Mouse (Mus musculus) thymus, postnatal 0 days (tissue): ENCODE measurements around the gene Kxd1. TPM values are rescaled to one million over a fixed set of nuclear protein-coding genes. Genes with fewer than 3 reads are reported as not detected.

Experiments used
- DNase-seq: peaks from one replicate; pipeline ENCODE4 v3.0.0-alpha.2; 2015; ENCODE audit warnings: low spot score
- polyA plus RNA-seq: library from polyadenylated mRNA; unstranded; fragments of >200 nt; fragmentation: Nextera tagmentation; extraction: Ambion mirVana; gene quantifications from 2 replicates; pipeline ENCODE4 v1.2.1, GENCODE M21; 2015

Gene Kxd1
- polyA plus RNA-seq, 1 experiment from 2014 or later: 68.6 TPM

GRCm38 (mm10) chr8:70495001-70495770, 32.6 kb downstream of the Kxd1 start:
- DNase-seq: no peak

- no peak for DNase-seq
Measured at GRCm38 (mm10) chr8:70494416-70494945, 33.3 kb downstream of the Kxd1 start.

GRCm38 (mm10) chr8:70493692-70494415, 33.9 kb downstream of the Kxd1 start:
- no peak for DNase-seq

GRCm38 (mm10) chr8:70492664-70493640, 34.8 kb downstream of the Kxd1 start, which contains the start of gene Crlf1:
TSS of gene Crlf1 (plus strand) at chr8:70493158.
- no peak for DNase-seq

GRCm38 (mm10) chr8:70490880-70491495, 36.8 kb downstream of the Kxd1 start:
- DNase-seq: no peak

- DNase-seq: no peak
Measured at GRCm38 (mm10) chr8:70490061-70490879, 37.5 kb downstream of the Kxd1 start.

- no peak for DNase-seq
Measured at GRCm38 (mm10) chr8:70489576-70489975, 38.2 kb downstream of the Kxd1 start.

- no peak for DNase-seq
Measured at GRCm38 (mm10) chr8:70488931-70489470, 38.8 kb downstream of the Kxd1 start.

- DNase-seq: peak; percentile 35
Measured at GRCm38 (mm10) chr8:70487993-70488796, 39.6 kb downstream of the Kxd1 start.

GRCm38 (mm10) chr8:70486941-70487520, 40.7 kb downstream of the Kxd1 start, which contains the start of gene Tmem59l:
TSS of gene Tmem59l (minus strand) at chr8:70487358.
- no peak for DNase-seq

GRCm38 (mm10) chr8:70486191-70486681, 41.5 kb downstream of the Kxd1 start:
- no peak for DNase-seq

GRCm38 (mm10) chr8:70482943-70483342, 44.8 kb downstream of the Kxd1 start:
- DNase-seq: no peak

- no peak for DNase-seq
Measured at GRCm38 (mm10) chr8:70481908-70482307, 45.8 kb downstream of the Kxd1 start.

- peak; percentile 19 for DNase-seq
Measured at GRCm38 (mm10) chr8:70477269-70477982, 50.3 kb downstream of the Kxd1 start.

- peak; percentile 88 for DNase-seq
Measured at GRCm38 (mm10) chr8:70476333-70477268, 51.2 kb downstream of the Kxd1 start, which contains the start of gene Klhl26. TSS of gene Klhl26 (minus strand) at chr8:70476968.

- DNase-seq: no peak
Measured at GRCm38 (mm10) chr8:70471856-70472255, 55.9 kb downstream of the Kxd1 start.
